Mouse (Mus musculus): Measurements from ENCODE around the gene Cenpp. TPM values are rescaled to one million over a fixed set of nuclear protein-coding genes. Genes with fewer than 3 reads are reported as not detected.

Cenpp gene
- polyA plus RNA-seq, 1 experiment: 2.5 TPM

DNA sequence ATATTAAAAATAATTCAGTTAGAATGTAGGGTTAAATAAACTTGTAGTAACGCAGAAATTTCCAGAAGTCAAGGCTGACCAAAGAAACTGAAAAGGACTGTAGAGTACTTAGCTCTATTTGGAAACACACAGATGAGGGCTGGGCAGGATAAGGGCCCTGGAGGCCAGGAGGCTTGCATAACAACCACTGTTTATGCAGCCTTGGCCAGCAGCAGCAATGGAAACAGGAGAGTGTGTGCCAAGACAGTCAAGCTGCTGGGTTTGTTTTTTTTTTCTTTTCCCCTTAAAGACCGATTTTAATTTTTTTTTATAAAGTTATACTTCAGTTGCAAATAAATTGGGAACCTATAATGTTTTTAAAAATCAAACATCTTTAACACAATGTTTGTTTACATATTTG, 172.5 kb downstream of the Cenpp start:
- H3K27ac ChIP-seq (ENCODE audit: control insufficient read depth, insufficient read depth, low read length): no peak overlapping the region

DNA sequence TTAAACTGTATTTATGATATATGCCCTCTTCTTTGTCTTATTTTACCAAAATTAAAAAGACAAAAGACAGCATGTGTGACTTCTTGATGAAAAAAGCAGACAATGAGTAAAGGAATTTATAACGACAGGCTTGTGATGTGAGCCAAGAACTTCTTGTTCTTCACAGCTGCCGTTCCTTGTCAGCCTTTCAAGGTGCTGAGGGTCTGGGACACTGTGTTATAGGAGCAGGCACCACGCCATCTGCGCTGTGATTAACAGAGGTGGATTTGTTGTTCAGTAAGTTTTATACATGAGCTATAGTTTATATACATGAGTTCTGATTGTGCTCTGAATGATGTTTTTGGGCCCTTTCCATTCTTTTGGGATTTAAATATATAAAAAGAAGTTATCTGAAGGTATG, 173.2 kb downstream of the Cenpp start:
- Histone ChIP-seq H3K4me3 (ENCODE audit: control insufficient read depth, insufficient read depth, low read length) (no peak overlapping the region), H3K36me3 (ENCODE audit: control insufficient read depth, insufficient read depth, low read length) (no peaks in the 10 kb centered on the region), H3K27me3 (ENCODE audit: control insufficient read depth, insufficient read depth, low read length) (no peaks in the 10 kb centered on the region), H3K27ac (ENCODE audit: control insufficient read depth, insufficient read depth, low read length) (no peak overlapping the region), H3K4me1 (replicated peaks; ENCODE audit: control insufficient read depth, insufficient read depth, low read length) (no peaks in the 10 kb centered on the region)
- no peak for DNase-seq
- TF ChIP-seq POLR2A (IDR thresholded peaks at IDR 0.05; ENCODE audit: control insufficient read depth, extremely low read depth, insufficient read depth, low read length, poor library complexity): no peak
- TF ChIP-seq CTCF (IDR thresholded peaks at IDR 0.05; ENCODE audit: borderline replicate concordance, control insufficient read depth, extremely low read depth, insufficient read depth, low read length, poor library complexity): no peak
- 91% methylated on average over 4 of the region's 4 CpGs for WGBS

More for the DNA sequence above, 172.5 kb downstream of the Cenpp start:
- no peaks in the 10 kb centered on the region for H3K36me3 ChIP-seq (ENCODE audit: control insufficient read depth, insufficient read depth, low read length)
- TF ChIP-seq POLR2A (IDR thresholded peaks at IDR 0.05; ENCODE audit: control insufficient read depth, extremely low read depth, insufficient read depth, low read length, poor library complexity) (no peak), CTCF (IDR thresholded peaks at IDR 0.05; ENCODE audit: borderline replicate concordance, control insufficient read depth, extremely low read depth, insufficient read depth, low read length, poor library complexity) (no peak)
- no peak for DNase-seq
- H3K4me3 ChIP-seq (ENCODE audit: control insufficient read depth, insufficient read depth, low read length): no peak overlapping the region
- H3K4me1 ChIP-seq (replicated peaks; ENCODE audit: control insufficient read depth, insufficient read depth, low read length): no peaks in the 10 kb centered on the region
- H3K27me3 ChIP-seq (ENCODE audit: control insufficient read depth, insufficient read depth, low read length): no peaks in the 10 kb centered on the region
- 90% methylated on average over 2 of the region's 2 CpGs for WGBS

DNA sequence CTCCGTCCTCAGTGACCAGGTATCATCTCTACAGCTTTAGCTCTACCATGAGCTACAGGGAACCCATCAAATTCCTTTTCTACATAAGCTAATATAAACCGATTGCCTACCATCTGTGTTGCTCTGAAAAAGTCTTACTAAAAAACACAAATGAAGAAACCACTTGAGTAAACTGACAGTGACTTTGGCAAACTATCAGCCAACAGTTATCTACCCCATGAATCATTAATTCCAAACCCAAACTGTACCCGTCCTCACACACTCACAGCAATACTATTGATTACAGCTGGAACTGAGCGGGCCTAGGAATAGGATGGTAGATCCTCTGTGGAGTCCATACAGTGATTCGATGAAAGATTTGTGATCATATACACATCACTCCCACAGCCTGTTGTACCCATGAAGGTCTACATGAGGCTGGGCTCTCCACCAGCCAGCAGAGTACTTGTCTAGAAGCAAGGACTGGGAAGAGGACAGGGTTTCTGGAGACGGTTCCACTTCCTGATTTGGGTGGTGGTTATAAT, 173.7 kb downstream of the Cenpp start:
- Histone ChIP-seq H3K36me3 (ENCODE audit: control insufficient read depth, insufficient read depth, low read length) (no peaks in the 10 kb centered on the region), H3K27me3 (ENCODE audit: control insufficient read depth, insufficient read depth, low read length) (no peaks in the 10 kb centered on the region), H3K27ac (ENCODE audit: control insufficient read depth, insufficient read depth, low read length) (no peak overlapping the region), H3K4me3 (ENCODE audit: control insufficient read depth, insufficient read depth, low read length) (no peak overlapping the region), H3K4me1 (replicated peaks; ENCODE audit: control insufficient read depth, insufficient read depth, low read length) (no peaks in the 10 kb centered on the region)
- TF ChIP-seq POLR2A (IDR thresholded peaks at IDR 0.05; ENCODE audit: control insufficient read depth, extremely low read depth, insufficient read depth, low read length, poor library complexity) (no peak), CTCF (IDR thresholded peaks at IDR 0.05; ENCODE audit: borderline replicate concordance, control insufficient read depth, extremely low read depth, insufficient read depth, low read length, poor library complexity) (no peak)
- 96% methylated on average over 6 of the region's 6 CpGs for WGBS
- no peak for DNase-seq

DNA sequence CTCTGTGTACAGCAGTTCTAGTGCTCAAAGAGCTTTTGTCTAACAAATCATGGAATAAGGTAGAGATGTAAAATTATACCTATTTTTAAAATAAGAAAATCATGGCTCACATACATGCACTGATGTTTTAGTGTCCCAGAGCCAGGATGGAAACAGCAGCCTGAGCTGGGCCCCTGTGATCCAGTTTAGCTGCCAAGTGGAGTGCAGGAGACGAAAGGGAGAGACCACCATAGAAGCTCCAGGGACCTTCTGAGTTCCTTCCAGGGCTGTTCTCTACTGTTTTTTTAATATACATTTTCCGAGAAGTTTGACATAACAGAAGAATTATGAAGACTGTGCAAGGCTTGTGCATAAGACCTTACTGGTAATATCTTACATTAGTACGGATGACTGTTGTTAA, 174.7 kb downstream of the Cenpp start:
- Histone ChIP-seq H3K4me3 (ENCODE audit: control insufficient read depth, insufficient read depth, low read length) (no peak overlapping the region), H3K27ac (ENCODE audit: control insufficient read depth, insufficient read depth, low read length) (no peak overlapping the region), H3K36me3 (ENCODE audit: control insufficient read depth, insufficient read depth, low read length) (no peaks in the 10 kb centered on the region), H3K4me1 (replicated peaks; ENCODE audit: control insufficient read depth, insufficient read depth, low read length) (no peaks in the 10 kb centered on the region), H3K27me3 (ENCODE audit: control insufficient read depth, insufficient read depth, low read length) (no peaks in the 10 kb centered on the region)
- DNase-seq: no peak
- TF ChIP-seq CTCF (IDR thresholded peaks at IDR 0.05; ENCODE audit: borderline replicate concordance, control insufficient read depth, extremely low read depth, insufficient read depth, low read length, poor library complexity): no peak
- no peak for TF ChIP-seq POLR2A (IDR thresholded peaks at IDR 0.05; ENCODE audit: control insufficient read depth, extremely low read depth, insufficient read depth, low read length, poor library complexity)
- 95% methylated on average over 3 of the region's 3 CpGs for WGBS

DNA sequence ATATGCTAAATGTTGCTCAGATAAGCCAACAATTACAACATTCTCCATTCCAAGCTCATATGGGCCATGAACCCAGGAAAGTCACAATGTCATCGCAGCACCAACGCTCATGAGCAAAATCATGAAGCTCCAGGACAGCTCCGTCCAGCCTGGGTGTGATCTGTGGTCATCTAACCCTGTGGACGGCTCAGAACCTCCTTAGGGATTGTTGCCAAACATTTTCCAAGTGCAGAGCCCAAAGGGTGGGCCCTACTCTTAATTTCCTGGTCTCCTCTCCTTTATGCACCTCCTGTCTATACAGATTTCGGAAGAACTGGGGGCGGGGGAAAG, 179.9 kb downstream of the Cenpp start:
- H3K4me3 ChIP-seq (ENCODE audit: control insufficient read depth, insufficient read depth, low read length): no peak overlapping the region
- 92% methylated on average over 6 of the region's 6 CpGs for WGBS
- no peaks in the 10 kb centered on the region for H3K36me3 ChIP-seq (ENCODE audit: control insufficient read depth, insufficient read depth, low read length)
- TF ChIP-seq POLR2A (IDR thresholded peaks at IDR 0.05; ENCODE audit: control insufficient read depth, extremely low read depth, insufficient read depth, low read length, poor library complexity): no peak
- TF ChIP-seq CTCF (IDR thresholded peaks at IDR 0.05; ENCODE audit: borderline replicate concordance, control insufficient read depth, extremely low read depth, insufficient read depth, low read length, poor library complexity): no peak
- H3K4me1 ChIP-seq (replicated peaks; ENCODE audit: control insufficient read depth, insufficient read depth, low read length): no peaks in the 10 kb centered on the region
- no peak for DNase-seq
- no peaks in the 10 kb centered on the region for H3K27me3 ChIP-seq (ENCODE audit: control insufficient read depth, insufficient read depth, low read length)
- no peak overlapping the region for H3K27ac ChIP-seq (ENCODE audit: control insufficient read depth, insufficient read depth, low read length)

DNA sequence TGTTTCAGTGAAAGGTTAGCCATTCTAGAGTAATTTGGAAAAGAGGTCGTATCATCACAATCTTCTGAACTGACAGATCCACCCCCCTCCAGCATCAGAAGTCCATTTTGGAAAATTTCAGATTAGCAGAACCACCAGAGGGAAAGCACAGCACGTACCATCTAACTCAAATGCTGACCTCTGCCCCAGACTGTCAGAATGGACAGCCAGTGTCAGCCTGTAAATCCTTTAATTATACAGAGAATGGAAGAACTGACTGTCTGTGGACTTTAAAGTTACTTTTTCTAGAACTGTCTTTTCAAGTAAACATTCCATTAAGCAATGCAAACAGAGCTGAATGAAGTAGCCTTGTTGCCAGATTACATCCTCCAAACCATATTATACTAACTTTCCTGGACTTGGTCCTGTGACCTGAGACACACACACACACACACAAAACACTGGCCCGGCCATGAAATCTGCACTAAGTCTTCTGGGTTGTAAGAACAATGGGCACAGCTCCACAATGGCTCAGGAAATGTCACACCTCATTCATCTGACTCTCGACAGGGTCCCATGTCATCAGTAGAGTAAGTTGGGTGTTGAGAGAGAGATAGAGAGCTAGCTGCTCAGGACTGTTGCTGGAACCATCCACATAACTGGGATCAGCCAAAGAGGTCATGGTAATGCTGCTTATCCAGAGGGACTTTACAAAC, 180.5 kb downstream of the Cenpp start:
- H3K4me1 ChIP-seq (replicated peaks; ENCODE audit: control insufficient read depth, insufficient read depth, low read length): no peaks in the 10 kb centered on the region
- H3K27ac ChIP-seq (ENCODE audit: control insufficient read depth, insufficient read depth, low read length): no peak overlapping the region
- DNase-seq: no peak
- no peak overlapping the region for H3K4me3 ChIP-seq (ENCODE audit: control insufficient read depth, insufficient read depth, low read length)
- TF ChIP-seq POLR2A (IDR thresholded peaks at IDR 0.05; ENCODE audit: control insufficient read depth, extremely low read depth, insufficient read depth, low read length, poor library complexity) (no peak), CTCF (IDR thresholded peaks at IDR 0.05; ENCODE audit: borderline replicate concordance, control insufficient read depth, extremely low read depth, insufficient read depth, low read length, poor library complexity) (no peak)
- no peaks in the 10 kb centered on the region for H3K36me3 ChIP-seq (ENCODE audit: control insufficient read depth, insufficient read depth, low read length)
- no peaks in the 10 kb centered on the region for H3K27me3 ChIP-seq (ENCODE audit: control insufficient read depth, insufficient read depth, low read length)
- WGBS: 89% methylated on average over 4 of the region's 4 CpGs
